Mouse (Mus musculus): ENCODE measurements around the gene St8sia1. TPM values are rescaled to one million over a fixed set of nuclear protein-coding genes. Genes with fewer than 3 reads are reported as not detected.
A peak's percentile ranks its signal among the peaks of the same experiment; 100 is the strongest.
"Not testable (repeated sequence)": the region's sequence is repeated elsewhere in the genome, so short reads cannot be mapped to it uniquely, and the experiment has no call there.

Gene St8sia1
- polyA plus RNA-seq, 1 experiment from 2014 or later, result 1.6 TPM

GRCm38 (mm10) chr6:142991391-142992059 is 27.3 kb upstream of the St8sia1 start:
- H3K9ac ChIP-seq, result no peak overlapping the region
- no peak overlapping the region for H3K4me3 ChIP-seq (replicated peaks)
- no peaks in the 10 kb centered on the region for H3K36me3 ChIP-seq
- H3K4me1 ChIP-seq (replicated peaks), result peaks cover 5% of the 10 kb centered on the region; the same call in 1 of the 2 replicates
- no peaks in the 10 kb centered on the region for H3K9me3 ChIP-seq
- H3K27ac ChIP-seq, result no peak overlapping the region
- 46% methylated on average over 7 of the region's 7 CpGs for WGBS
- H3K4me2 ChIP-seq (replicated peaks), result no peak overlapping the region
- no peaks in the 10 kb centered on the region for H3K27me3 ChIP-seq (replicated peaks)
- no peak for ATAC-seq

GRCm38 (mm10) chr6:142990516-142990915 is 26.3 kb upstream of the St8sia1 start:
- Histone ChIP-seq H3K4me3 (replicated peaks) (no peak overlapping the region), H3K36me3 (no peaks in the 10 kb centered on the region), H3K9me3 (no peaks in the 10 kb centered on the region), H3K4me1 (replicated peaks) (peaks cover 5% of the 10 kb centered on the region; the same call in 1 of the 2 replicates), H3K9ac (no peak overlapping the region), H3K27ac (no peak overlapping the region), H3K27me3 (replicated peaks) (no peaks in the 10 kb centered on the region), H3K4me2 (replicated peaks) (no peak overlapping the region)
- 76% methylated on average over 9 of the region's 9 CpGs for WGBS
- no peak for ATAC-seq

- no peak for ATAC-seq
- WGBS, result 78% methylated on average over 13 of the region's 13 CpGs
- Histone ChIP-seq H3K36me3 (no peaks in the 10 kb centered on the region), H3K9me3 (no peaks in the 10 kb centered on the region), H3K9ac (no peak overlapping the region), H3K4me3 (replicated peaks) (no peak overlapping the region), H3K27ac (no peak overlapping the region), H3K27me3 (replicated peaks) (no peaks in the 10 kb centered on the region), H3K4me2 (replicated peaks) (no peak overlapping the region), H3K4me1 (replicated peaks) (no peaks in the 10 kb centered on the region; the same call in 1 of the 2 replicates)
These were observed 25.2 kb upstream of the St8sia1 start for GRCm38 (mm10) chr6:142989495-142989894.

- ATAC-seq, result no peak
- WGBS, result 28% methylated on average over 10 of the region's 10 CpGs
These were observed 24.5 kb upstream of the St8sia1 start for GRCm38 (mm10) chr6:142988753-142989152.

GRCm38 (mm10) chr6:142988231-142988630 is 24.0 kb upstream of the St8sia1 start:
- H3K36me3 ChIP-seq, result no peaks in the 10 kb centered on the region
- no peak overlapping the region for H3K4me3 ChIP-seq (replicated peaks)
- no peak for ATAC-seq
- no peak overlapping the region for H3K4me2 ChIP-seq (replicated peaks)
- H3K27ac ChIP-seq, result no peak overlapping the region
- WGBS, result 76% methylated on average over 6 of the region's 6 CpGs
- no peak overlapping the region for H3K9ac ChIP-seq
- H3K4me1 ChIP-seq (replicated peaks), result no peaks in the 10 kb centered on the region
- no peaks in the 10 kb centered on the region for H3K9me3 ChIP-seq
- H3K27me3 ChIP-seq (replicated peaks), result no peaks in the 10 kb centered on the region

More at GRCm38 (mm10) chr6:142988753-142989152, 24.5 kb upstream of the St8sia1 start:
- Histone ChIP-seq H3K27ac (no peak overlapping the region), H3K4me1 (replicated peaks) (no peaks in the 10 kb centered on the region), H3K36me3 (no peaks in the 10 kb centered on the region), H3K4me2 (replicated peaks) (no peak overlapping the region), H3K9me3 (no peaks in the 10 kb centered on the region), H3K4me3 (replicated peaks) (no peak overlapping the region), H3K27me3 (replicated peaks) (no peaks in the 10 kb centered on the region), H3K9ac (no peak overlapping the region)

- H3K36me3 ChIP-seq, result no peaks in the 10 kb centered on the region
- no peaks in the 10 kb centered on the region for H3K4me1 ChIP-seq (replicated peaks)
- no peaks in the 10 kb centered on the region for H3K27me3 ChIP-seq (replicated peaks)
- ATAC-seq, result no peak
- H3K4me3 ChIP-seq (replicated peaks), result no peak overlapping the region
- H3K27ac ChIP-seq, result no peak overlapping the region
- no peaks in the 10 kb centered on the region for H3K9me3 ChIP-seq
- WGBS, result 75% methylated on average over 6 of the region's 6 CpGs
- H3K4me2 ChIP-seq (replicated peaks), result no peak overlapping the region
- no peak overlapping the region for H3K9ac ChIP-seq
These were observed 23.4 kb upstream of the St8sia1 start for GRCm38 (mm10) chr6:142987616-142988015.

- not testable (repeated sequence) for H3K9ac ChIP-seq; H3K4me1 ChIP-seq (replicated peaks); ATAC-seq; H3K27me3 ChIP-seq (replicated peaks); H3K4me3 ChIP-seq (replicated peaks); H3K36me3 ChIP-seq; H3K9me3 ChIP-seq; H3K4me2 ChIP-seq (replicated peaks); H3K27ac ChIP-seq
- 83% methylated on average over 9 of the region's 9 CpGs for WGBS
These were observed 22.5 kb upstream of the St8sia1 start for GRCm38 (mm10) chr6:142986706-142987105.

- not testable (repeated sequence) for H3K4me3 ChIP-seq (replicated peaks); H3K36me3 ChIP-seq; ATAC-seq; H3K4me1 ChIP-seq (replicated peaks); H3K9me3 ChIP-seq; H3K27me3 ChIP-seq (replicated peaks); H3K9ac ChIP-seq; H3K27ac ChIP-seq; H3K4me2 ChIP-seq (replicated peaks)
- WGBS, result 82% methylated on average over 9 of the region's 9 CpGs
These were observed 21.4 kb upstream of the St8sia1 start for GRCm38 (mm10) chr6:142985561-142986238.

- H3K4me1 ChIP-seq (replicated peaks), result 0 out of 2 replicates have a peak, but pooled peaks cover 5% of the 10 kb centered on the region
- no peak overlapping the region for H3K9ac ChIP-seq
- ATAC-seq, result peak; percentile 70
- H3K4me3 ChIP-seq (replicated peaks), result no peak overlapping the region
- no peaks in the 10 kb centered on the region for H3K36me3 ChIP-seq
- no peak overlapping the region for H3K27ac ChIP-seq
- H3K9me3 ChIP-seq, result no peaks in the 10 kb centered on the region
- 20% methylated on average over 6 of the region's 6 CpGs for WGBS
- H3K27me3 ChIP-seq (replicated peaks), result no peaks in the 10 kb centered on the region
- H3K4me2 ChIP-seq (replicated peaks), result no peak overlapping the region
These were observed 15.7 kb upstream of the St8sia1 start for GRCm38 (mm10) chr6:142979665-142980660.

- Histone ChIP-seq H3K4me2 (replicated peaks) (no peak overlapping the region), H3K27ac (no peak overlapping the region), H3K27me3 (replicated peaks) (no peaks in the 10 kb centered on the region), H3K36me3 (no peaks in the 10 kb centered on the region), H3K9me3 (no peaks in the 10 kb centered on the region), H3K4me3 (replicated peaks) (no peak overlapping the region), H3K4me1 (replicated peaks) (0 out of 2 replicates have a peak, but pooled peaks cover 5% of the 10 kb centered on the region), H3K9ac (no peak overlapping the region)
- no peak for ATAC-seq
- 61% methylated on average over 1 of the region's 1 CpGs for WGBS
These were observed 13.0 kb upstream of the St8sia1 start for GRCm38 (mm10) chr6:142977221-142977620.

- Histone ChIP-seq H3K36me3 (no peaks in the 10 kb centered on the region), H3K27ac (no peak overlapping the region), H3K9me3 (no peaks in the 10 kb centered on the region), H3K9ac (no peak overlapping the region), H3K4me1 (replicated peaks) (no peaks in the 10 kb centered on the region), H3K27me3 (replicated peaks) (no peaks in the 10 kb centered on the region), H3K4me3 (replicated peaks) (no peak overlapping the region), H3K4me2 (replicated peaks) (no peak overlapping the region)
- WGBS, result 89% methylated on average over 7 of the region's 7 CpGs
- no peak for ATAC-seq
These were observed 9.0 kb upstream of the St8sia1 start for GRCm38 (mm10) chr6:142973289-142973688.

GRCm38 (mm10) chr6:142972205-142972604 is 8.0 kb upstream of the St8sia1 start:
- no peaks in the 10 kb centered on the region for H3K9me3 ChIP-seq
- WGBS, result 58% methylated on average over 2 of the region's 2 CpGs

More at GRCm38 (mm10) chr6:142972205-142972604, 8.0 kb upstream of the St8sia1 start:
- Histone ChIP-seq H3K27ac (no peak overlapping the region), H3K4me3 (replicated peaks) (no peak overlapping the region), H3K4me1 (replicated peaks) (no peaks in the 10 kb centered on the region), H3K36me3 (no peaks in the 10 kb centered on the region), H3K27me3 (replicated peaks) (no peaks in the 10 kb centered on the region), H3K9ac (no peak overlapping the region), H3K4me2 (replicated peaks) (no peak overlapping the region)
- ATAC-seq, result no peak

Measured in intestine, embryonic 15.5 days (tissue).